Mouse (Mus musculus) testis, postnatal 10 days (tissue): ENCODE results near the gene Mgat5.

ENCODE experiments used
- DNase-seq: peaks from one replicate; pipeline ENCODE4 v3.0.0; 2021; ENCODE audit warnings: low spot score

The Mgat5 gene

DNA sequence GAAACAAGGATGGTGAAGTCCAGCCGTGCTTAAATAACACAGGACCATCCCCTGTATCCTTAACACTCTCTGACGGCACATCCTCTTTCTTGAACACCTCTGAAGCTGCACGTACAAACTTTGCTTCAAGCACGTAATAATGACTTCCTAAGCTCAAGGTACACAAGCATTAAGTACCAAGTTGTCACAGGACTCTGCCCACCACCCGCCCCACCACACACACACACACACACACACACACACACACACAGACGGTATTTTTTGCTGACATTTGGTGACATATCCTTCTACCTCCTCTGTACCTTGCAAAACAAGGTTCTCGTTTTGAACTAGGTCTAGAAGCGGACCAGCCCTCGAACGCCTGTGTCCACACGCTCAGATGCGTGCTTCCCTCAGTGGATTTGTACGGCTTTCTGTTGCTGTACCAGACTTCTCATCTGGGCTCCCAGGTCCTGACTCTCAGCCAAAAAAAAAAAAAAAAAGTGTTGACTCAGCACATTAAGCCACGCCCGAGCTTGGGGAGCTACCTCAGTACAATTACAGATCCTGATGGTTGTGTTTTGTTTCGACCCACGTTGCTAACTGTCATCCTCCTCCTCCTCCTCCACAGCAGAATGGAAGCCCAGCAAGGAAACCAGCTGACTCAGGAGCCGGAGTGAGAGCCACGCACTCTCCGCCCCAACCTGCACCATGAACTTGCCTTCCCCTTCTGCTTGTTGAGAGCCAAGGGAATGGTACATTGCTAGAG, 101.4 kb downstream of the Mgat5 start:
- no peak for DNase-seq

- DNase-seq: no peak
Observed at GRCm38 (mm10) chr1:127307361-127307760, 102.5 kb downstream of the Mgat5 start.

DNA sequence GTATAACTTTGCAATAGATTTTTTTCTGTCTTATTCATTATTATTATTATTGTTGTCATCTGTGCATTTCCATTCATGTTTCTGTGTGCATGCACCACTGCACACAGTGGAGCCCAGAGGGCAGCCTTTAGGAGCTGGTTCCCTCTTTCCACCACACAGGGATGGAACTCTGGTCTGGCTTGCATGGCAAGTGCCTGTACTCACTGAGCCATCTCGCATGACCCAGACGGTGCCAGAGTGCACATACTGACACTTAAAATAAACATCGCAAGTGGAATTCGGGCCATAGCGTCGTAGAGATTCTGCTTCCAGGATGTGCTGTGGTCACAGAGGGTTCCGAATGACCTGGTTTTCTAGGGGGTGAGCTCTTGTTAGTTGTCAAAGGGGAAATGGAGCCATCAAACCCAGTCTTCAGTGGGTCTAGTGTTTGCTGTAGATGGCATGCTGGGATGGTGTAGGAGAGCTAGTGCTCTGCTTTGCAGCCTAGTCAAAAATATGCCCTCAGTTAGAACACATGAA, 103.5 kb downstream of the Mgat5 start:
- DNase-seq: no peak

DNA sequence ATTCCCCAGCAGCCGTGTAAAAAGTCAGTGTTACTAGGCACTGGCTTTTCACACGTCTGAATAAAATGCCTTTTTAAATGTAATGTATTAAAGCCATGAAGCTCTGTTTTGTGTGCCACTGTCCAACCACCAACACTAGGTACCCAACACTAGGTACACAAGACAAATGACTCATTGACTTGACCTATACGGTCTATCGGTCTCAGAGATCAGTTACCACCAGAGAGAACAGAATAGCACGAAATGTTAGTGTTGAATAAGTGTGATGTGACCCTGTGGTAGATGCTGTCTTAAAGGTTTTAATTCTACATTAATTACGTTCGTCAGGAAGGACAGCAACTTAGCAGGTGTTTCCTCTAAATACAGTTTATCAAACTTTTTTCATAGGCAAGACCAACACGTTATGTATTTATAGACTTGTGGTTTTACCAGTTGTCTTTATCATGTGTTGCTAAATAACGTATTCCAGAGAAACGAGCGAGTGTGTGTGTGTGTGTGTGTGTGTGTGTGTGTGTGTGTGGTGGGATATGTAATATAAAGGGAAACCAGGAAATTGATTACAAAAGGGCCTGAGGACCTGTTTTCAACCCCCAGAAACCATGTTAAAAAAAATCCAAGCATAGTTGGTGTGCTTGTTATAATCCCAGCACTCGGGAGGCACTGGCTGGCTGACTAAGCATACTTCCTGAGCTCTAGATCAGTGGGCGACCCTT, 104.3 kb downstream of the Mgat5 start:
- no peak for DNase-seq

GRCm38 (mm10) chr1:127310011-127310410, 105.2 kb downstream of the Mgat5 start:
- DNase-seq: no peak

DNA sequence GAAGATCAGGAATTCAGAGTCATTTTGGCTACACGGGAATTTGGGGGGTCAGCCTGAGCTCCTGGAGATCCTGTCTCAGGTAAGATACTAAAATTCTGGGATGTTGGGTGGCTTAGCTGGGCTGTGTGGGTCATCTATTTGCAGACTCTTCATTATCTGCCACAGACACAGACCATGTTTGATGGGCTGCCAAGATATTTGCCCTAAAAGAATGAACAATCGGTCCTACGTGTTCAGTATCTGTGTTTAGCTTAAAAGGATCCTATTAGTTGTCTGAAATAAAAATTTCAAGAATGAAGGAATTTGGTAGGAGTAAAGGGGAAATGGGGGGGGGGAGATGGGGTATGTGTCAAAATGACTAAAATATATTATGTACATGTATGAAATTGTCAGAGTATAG, 105.9 kb downstream of the Mgat5 start:
- DNase-seq: no peak

- no peak for DNase-seq
Observed at GRCm38 (mm10) chr1:127313652-127314350, 109.0 kb downstream of the Mgat5 start.

GRCm38 (mm10) chr1:127315763-127316627, 111.2 kb downstream of the Mgat5 start:
- no peak for DNase-seq

DNA sequence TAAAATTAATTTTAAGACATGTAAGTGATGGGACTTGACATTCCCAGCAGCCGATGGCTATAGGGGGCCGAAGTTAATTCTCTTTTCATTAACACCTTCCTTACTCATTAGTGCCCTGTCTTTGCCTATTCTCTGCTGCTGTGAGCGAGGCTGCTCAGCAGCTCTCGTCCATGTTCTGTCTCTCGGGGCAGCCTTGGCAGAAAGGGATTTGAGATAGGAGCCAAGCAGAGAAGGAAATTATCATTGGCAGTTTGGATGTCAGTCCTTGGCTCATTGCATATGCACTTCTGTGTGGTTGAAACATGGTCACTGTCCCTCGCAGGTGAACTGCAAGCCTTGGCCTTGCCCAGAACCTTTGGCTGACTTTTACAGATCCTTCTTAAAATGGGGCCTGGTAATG, 111.8 kb downstream of the Mgat5 start:
- DNase-seq: no peak

- DNase-seq: no peak
Observed at GRCm38 (mm10) chr1:127317541-127317940, 112.7 kb downstream of the Mgat5 start.

DNA sequence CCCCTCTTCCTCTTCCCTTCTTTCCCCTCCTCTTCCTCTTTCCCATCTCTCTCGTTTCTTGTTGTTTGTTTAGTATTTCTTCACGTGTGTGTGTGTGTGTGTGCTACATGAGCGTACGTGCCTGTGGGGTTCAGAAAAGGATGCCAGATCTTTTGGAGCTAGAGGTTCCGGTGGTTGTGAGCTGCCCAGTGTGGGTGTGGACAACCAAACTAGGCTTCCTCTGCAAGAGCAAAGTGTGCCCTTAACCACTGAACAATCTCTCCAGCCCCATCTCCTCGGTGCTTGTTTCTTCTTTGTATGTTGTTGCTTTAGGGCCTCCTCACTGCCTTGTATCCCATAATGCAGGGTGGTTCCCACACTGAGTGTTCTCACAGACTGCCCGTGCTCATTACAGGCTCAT, 113.7 kb downstream of the Mgat5 start:
- no peak for DNase-seq

DNA sequence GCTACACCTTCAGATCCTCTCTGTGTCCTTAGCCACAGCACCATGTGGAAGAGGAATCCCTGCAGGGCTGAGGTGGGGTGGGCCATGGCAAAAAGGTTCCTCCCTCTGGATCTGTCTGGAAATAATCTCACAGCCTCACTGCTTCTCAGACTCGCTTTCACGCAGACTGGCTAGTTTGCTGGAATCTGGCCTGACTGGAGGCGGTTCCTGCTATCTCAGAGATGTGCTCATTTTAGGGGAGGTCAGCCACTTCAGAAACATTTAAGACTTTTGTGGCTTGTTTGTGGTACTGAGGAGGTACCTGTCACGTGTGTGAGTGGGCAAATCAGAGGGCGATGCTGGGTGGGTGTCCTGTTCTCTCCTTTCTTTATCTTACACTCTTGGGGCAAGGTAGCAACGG, 115.0 kb downstream of the Mgat5 start:
- peak; percentile 65 for DNase-seq

DNA sequence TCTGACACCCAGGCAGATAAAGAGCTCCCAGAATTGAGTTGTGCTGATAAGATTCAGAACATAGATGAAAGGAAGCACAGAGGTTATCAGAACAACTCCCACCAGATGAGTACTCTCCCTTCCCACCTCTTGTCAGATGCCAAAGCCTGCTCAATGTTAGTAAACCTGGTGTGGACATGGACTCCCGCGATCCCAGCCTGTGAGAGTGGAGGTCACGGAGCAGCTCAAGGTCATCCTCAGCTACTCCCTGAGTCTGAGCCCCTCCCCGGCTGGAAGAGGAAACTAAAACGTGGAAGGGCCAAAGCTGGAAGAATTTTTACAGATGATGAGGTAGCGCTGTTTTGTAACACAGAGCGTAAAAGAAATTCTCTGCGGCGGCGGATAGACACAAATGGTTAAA, 116.1 kb downstream of the Mgat5 start:
- peak; percentile 53 for DNase-seq

GRCm38 (mm10) chr1:127321638-127322037, 116.8 kb downstream of the Mgat5 start:
- DNase-seq: no peak

DNA sequence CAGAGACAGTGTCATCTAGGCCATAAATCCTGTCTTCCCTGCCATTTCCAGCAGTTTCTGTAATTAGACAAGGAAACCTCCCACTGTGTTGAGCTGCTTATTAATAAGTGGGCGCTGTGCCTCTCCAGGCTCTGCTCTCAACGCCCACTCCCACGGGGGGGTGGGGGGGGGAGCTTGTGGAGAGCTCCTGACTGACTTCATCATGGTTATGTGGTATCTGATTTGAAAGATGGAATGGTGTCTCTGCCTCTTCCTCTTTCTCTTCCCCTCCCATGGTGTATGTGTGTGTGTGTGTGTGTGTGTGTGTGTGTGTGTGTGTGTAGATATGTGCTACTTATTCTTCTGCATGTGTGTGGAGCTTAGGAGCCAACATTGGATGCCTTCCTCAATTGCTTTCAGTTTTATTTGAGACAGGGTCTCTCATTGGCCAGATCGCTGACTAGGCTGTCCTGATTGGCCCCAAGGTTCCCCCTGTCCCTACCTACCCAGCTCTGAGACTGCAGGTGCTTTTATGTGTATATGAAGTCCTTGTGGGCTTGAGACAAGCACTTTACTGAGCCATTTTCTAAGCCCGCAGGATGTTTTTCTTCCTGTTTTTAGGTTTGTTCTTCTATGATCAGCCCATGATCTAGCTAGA, 117.5 kb downstream of the Mgat5 start:
- no peak for DNase-seq

DNA sequence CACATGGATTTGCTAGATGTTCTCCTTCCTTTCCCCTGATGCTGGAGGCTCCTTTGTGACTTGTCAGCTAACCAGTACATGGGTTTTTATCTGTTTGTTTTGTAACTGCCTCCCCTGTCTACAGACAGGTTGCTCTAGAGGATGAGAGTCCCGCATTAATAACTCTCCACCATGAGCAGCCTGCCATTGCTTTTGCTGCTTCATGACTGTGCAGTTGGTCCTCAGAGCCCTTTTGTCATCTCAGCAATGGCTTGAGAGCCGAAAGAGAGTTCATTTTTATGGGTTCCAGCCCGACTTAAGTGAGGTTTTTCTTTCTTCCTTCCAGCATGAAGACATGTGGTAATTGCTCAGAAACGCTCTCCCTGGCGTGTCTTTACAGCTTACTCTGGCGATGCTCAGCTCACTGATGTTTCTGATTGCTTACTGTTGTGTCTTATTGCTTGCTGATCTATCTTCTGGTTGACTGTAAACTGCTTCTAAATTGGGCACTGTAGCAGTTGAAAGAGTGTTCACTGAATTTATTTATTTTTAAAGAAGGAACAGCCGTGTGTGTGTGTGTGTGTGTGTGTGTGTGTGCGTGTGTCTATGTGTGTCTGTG, 120.9 kb downstream of the Mgat5 start:
- no peak for DNase-seq

DNA sequence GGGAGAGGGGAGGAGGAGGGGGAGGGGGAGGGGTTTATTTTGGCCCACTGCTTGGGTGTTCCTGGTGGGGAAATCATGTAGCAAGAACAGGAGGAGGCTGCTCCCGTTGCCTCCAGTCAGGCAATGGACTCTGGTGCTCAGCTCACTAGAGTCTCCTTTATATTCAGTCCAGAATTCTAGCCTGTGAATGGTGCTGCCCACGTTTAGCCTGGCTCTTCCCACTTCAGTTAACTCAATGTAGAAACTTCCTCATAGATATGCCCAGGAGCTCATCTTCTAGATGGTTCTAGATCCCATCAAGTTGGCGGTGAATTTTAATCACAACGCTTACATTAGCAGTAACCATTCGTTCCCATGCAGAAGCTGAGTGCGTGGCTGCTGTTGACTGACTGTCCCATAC, 123.0 kb downstream of the Mgat5 start:
- no peak for DNase-seq

GRCm38 (mm10) chr1:127328354-127328875, 123.6 kb downstream of the Mgat5 start:
- DNase-seq: no peak

DNA sequence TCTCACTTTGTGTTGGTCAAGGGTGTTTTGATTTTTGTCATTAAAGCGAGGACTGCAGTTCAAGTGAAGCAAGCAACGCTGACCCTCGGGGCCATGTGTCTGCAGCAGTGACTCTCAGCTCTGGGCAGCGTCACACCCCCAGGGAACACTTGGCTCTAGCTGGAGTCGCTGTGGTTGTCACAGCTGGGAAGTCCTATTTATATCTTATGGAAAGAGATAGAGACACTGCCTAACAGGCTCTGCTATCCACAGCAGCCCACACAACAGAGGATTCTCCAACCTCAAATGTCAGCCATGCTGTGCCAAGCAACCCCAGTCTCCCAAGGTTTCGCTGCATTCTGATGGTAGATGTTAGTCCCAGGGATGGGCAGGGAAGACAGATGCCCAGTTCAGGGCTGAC, 125.0 kb downstream of the Mgat5 start:
- no peak for DNase-seq

DNA sequence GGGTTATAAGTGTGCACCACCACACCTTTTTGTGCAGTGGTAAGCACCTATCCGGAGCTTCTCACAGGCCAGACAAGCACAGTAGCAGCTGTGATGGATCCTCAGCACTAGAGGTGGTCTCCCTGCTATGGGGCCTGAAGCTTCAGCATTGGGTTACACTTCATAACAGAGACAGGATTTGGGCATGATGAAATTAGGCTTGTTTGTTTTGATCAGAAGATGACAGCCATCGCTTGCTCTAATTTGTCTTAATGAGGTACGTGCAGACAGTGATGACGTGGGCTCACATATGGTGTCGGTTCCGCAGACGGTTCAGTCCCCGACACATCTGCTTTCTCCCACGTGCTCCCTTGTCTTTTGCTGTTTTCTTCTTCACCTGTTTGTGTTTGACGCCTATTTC, 132.9 kb downstream of the Mgat5 start:
- no peak for DNase-seq
